Mouse (Mus musculus): ENCODE measurements around the gene Gtf2i.

Gtf2i gene

GRCm38 (mm10) chr5:134209931-134210554, 104.5 kb downstream of the Gtf2i start:
- DNase-seq (ENCODE audit: low spot score) = no peak

DNA sequence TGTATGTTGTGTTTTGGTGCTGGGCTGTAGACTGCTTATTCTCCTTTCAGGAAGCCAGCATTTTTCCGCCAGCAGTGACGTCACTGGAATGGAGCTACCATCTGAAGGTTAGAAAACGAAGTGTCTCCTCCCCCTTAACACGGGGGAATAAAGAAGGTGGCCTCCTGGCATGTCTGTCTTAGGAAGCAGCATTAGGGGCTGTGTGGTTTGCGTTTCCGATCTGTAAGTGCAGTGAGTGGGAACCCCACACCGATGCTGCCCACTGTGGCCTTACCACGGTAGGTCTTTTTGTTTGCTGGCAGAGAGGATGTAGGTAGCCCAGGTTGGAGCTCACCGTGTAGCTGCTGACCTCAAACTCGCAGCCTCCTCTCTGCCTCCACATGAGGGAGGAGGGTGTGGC, 107.8 kb downstream of the Gtf2i start:
- DNase-seq (ENCODE audit: low spot score) = no peak

DNA sequence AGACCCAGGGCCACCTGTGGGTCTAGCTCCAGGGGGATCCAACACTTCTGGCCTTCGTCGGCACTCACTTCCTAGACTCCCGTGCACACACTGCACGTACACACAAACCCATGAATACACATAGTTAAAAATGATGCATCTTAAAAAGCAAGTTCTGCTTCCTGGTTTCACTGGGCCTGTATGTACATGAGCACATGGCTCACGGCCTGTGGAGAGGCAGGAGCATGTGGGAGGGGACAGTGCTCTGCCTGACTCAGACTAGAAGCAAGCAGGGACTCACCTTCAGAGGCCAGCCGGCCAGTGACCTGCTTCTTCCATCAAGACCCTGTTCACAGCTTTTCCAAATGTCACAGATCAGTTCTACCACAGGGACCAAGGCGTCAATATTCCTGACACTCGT, 120.9 kb downstream of the Gtf2i start:
- DNase-seq (ENCODE audit: low spot score) = no peak

GRCm38 (mm10) chr5:134188571-134188970, 126.0 kb downstream of the Gtf2i start:
- DNase-seq (ENCODE audit: low spot score) = no peak
